Mouse (Mus musculus) forebrain, embryonic 15.5 days (tissue): ENCODE results near the gene Arnt2. TPM values are rescaled to one million over a fixed set of nuclear protein-coding genes. Genes with fewer than 3 reads are reported as not detected.

Experiments used
- ATAC-seq: fragments of 200-750 bp; cut with Nextera tagmentation; replicated peaks from 2 replicates; pipeline ENCODE4 v1.8.0; 2017; ENCODE audit warnings: mild to moderate bottlenecking, moderate TSS enrichment, moderate library complexity
- H3K27ac ChIP-seq: fragments of 300-500 bp; sonication (generic); replicated peaks from 2 replicates; pipeline ENCODE4 v1.5.1; 2015; ENCODE audit warnings: mild to moderate bottlenecking, inconsistent platforms
- H3K27me3 ChIP-seq: fragments of 300-500 bp; sonication (generic); 2 replicates; pipeline ENCODE4 v1.6.1; 2015; ENCODE audit warnings: inconsistent platforms
- H3K36me3 ChIP-seq: fragments of 300-500 bp; sonication (generic); 2 replicates; pipeline ENCODE4 v1.6.1; 2015; ENCODE audit warnings: mild to moderate bottlenecking, inconsistent platforms
- H3K4me1 ChIP-seq: fragments of 300-500 bp; sonication (generic); 2 replicates; pipeline ENCODE4 v1.6.1; 2015; ENCODE audit warnings: inconsistent platforms
- H3K4me2 ChIP-seq: fragments of 300-500 bp; sonication (generic); replicated peaks from 2 replicates; pipeline ENCODE4 v1.6.1; 2015; ENCODE audit warnings: mild to moderate bottlenecking, inconsistent platforms
- H3K4me3 ChIP-seq: fragments of 300-500 bp; sonication (generic); 2 replicates; pipeline ENCODE4 v1.5.1; 2015; ENCODE audit warnings: mild to moderate bottlenecking, inconsistent platforms
- H3K9ac ChIP-seq: fragments of 300-500 bp; sonication (generic); replicated peaks from 2 replicates; pipeline ENCODE4 v1.6.1; 2015; ENCODE audit warnings: mild to moderate bottlenecking, inconsistent platforms
- H3K9me3 ChIP-seq: fragments of 300-500 bp; sonication (generic); 2 replicates; pipeline ENCODE4 v1.6.1; 2016; ENCODE audit warnings: inconsistent platforms
- WGBS: fragments of 180-500 bp; shearing (Covaris S2); methylation state at CpG from one replicate; pipeline ENCODE4 v1.1.7; 2015; ENCODE audit warnings: mixed read lengths; 5-methylcytosine and 5-hydroxymethylcytosine counted together
- polyA plus RNA-seq: library from polyadenylated mRNA; unstranded; fragments of >200 nt; fragmentation: Nextera tagmentation; extraction: Ambion mirVana; gene quantifications from 2 replicates; pipeline ENCODE4 v1.2.1, GENCODE M21; 2015

Arnt2 gene
- polyA plus RNA-seq, 1 experiment from 2014 or later: 61.2 TPM

- no peaks in the 10 kb centered on the region for H3K27me3 ChIP-seq
- ATAC-seq: no peak
- H3K9me3 ChIP-seq: no peaks in the 10 kb centered on the region
- H3K9ac ChIP-seq: no peak overlapping the region
- WGBS: 69% methylated on average over 6 of the region's 6 CpGs
- H3K36me3 ChIP-seq: peaks cover 39% of the 10 kb centered on the region
- H3K27ac ChIP-seq: no peak overlapping the region
- H3K4me3 ChIP-seq: no peak overlapping the region
- no peak overlapping the region for H3K4me2 ChIP-seq
- H3K4me1 ChIP-seq: no peaks in the 10 kb centered on the region
These were observed 136.0 kb downstream of the Arnt2 start for GRCm38 (mm10) chr7:84273930-84274329.

- Histone ChIP-seq H3K4me1 (no peaks in the 10 kb centered on the region), H3K36me3 (peaks cover 44% of the 10 kb centered on the region), H3K9me3 (no peaks in the 10 kb centered on the region), H3K27ac (no peak overlapping the region), H3K4me2 (no peak overlapping the region), H3K9ac (no peak overlapping the region), H3K27me3 (no peaks in the 10 kb centered on the region), H3K4me3 (no peak overlapping the region)
- 31% methylated on average over 7 of the region's 7 CpGs for WGBS
- peak; percentile 78 for ATAC-seq
These were observed 137.7 kb downstream of the Arnt2 start for GRCm38 (mm10) chr7:84272206-84272818.

DNA sequence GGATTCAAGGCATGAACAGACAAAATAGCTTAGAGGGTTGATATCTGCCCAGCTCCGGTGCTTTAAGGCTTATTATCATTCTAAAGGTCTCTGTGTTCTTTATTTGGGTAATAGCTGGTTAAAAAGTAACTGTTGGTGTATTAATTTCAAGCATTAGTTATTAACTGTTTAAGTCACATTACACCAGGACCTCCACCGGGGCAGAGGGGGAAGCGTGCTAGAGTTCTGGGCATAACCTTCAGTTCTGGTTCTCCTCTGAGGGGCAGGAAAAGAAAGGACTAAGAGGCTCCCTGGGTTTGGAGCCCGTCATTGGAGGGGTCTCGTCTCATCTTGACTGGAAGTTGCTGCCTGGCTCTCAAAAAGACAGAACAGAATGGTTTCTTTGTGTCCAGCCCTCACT, 138.5 kb downstream of the Arnt2 start:
- H3K36me3 ChIP-seq: peaks cover 51% of the 10 kb centered on the region
- no peaks in the 10 kb centered on the region for H3K27me3 ChIP-seq
- no peak overlapping the region for H3K27ac ChIP-seq
- no peaks in the 10 kb centered on the region for H3K9me3 ChIP-seq
- 91% methylated on average over 5 of the region's 5 CpGs for WGBS
- H3K4me1 ChIP-seq: no peaks in the 10 kb centered on the region
- no peak overlapping the region for H3K4me2 ChIP-seq
- no peak overlapping the region for H3K4me3 ChIP-seq
- no peak for ATAC-seq
- no peak overlapping the region for H3K9ac ChIP-seq

DNA sequence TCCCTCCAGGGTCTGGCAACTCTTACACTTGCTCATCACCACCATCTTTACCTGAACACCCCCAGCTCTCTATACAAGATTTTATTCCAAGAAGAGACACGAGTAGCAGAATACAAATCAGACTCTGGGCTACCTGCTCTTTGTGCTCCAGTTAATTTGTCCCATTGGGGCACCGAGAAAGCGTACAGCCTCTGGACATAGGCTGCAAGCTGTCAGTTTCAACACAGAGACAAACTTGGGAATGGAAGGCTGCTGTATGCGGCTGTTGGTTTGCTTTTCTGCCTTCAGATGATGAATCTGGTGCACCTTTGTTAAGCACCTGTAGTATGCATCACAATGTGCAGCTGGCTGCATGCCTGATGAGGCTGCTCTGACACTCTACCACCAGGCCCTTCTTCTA, 146.5 kb downstream of the Arnt2 start:
- 89% methylated on average over 4 of the region's 4 CpGs for WGBS
- no peak overlapping the region for H3K27ac ChIP-seq
- no peak overlapping the region for H3K4me2 ChIP-seq
- no peak overlapping the region for H3K4me3 ChIP-seq
- no peaks in the 10 kb centered on the region for H3K27me3 ChIP-seq
- no peaks in the 10 kb centered on the region for H3K4me1 ChIP-seq
- ATAC-seq: no peak
- H3K9ac ChIP-seq: no peak overlapping the region
- H3K36me3 ChIP-seq: peaks cover 70% of the 10 kb centered on the region
- H3K9me3 ChIP-seq: no peaks in the 10 kb centered on the region

DNA sequence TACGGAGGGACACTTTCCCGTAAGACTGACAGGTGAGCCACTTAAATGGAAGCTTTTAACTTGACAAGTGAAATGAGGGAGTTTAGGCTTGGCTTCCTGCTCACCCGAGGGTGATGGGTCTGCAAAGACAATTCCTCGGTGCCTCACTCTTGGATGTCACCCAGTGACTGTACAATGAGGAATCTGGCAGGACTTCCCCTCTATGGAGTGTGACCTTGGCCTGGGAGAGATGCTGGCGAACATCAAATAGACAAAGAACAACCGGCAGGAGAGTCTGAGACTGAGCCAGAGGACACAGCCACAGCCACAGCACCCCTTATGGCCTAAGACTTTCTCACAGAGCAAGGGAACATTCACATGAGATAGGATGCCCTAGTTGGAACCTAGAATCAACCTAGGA, 148.6 kb downstream of the Arnt2 start:
- no peak overlapping the region for H3K4me3 ChIP-seq
- peaks cover 63% of the 10 kb centered on the region for H3K36me3 ChIP-seq
- 69% methylated on average over 6 of the region's 6 CpGs for WGBS
- no peaks in the 10 kb centered on the region for H3K27me3 ChIP-seq
- ATAC-seq: no peak
- H3K9me3 ChIP-seq: no peaks in the 10 kb centered on the region
- no peak overlapping the region for H3K4me2 ChIP-seq
- no peaks in the 10 kb centered on the region for H3K4me1 ChIP-seq
- no peak overlapping the region for H3K9ac ChIP-seq
- H3K27ac ChIP-seq: no peak overlapping the region

DNA sequence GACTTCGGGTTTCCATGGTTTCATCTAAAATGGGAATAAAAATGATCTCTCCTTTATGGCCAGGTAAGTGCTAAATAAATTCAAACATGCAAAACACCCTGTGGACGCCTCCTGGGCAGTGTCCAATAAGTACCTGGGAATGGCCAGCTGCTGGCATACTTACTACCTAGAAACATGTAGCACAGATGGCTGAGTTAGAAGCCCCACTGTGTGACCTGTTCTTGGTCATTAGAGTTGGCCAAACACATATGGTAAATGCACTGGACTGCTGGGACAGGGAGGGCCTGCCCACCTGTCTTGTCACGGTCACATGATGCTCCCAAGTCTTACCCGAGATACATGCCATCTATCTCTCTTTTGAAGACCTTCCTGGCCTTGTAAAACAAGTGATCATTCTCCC, 149.6 kb downstream of the Arnt2 start:
- H3K4me2 ChIP-seq: no peak overlapping the region
- no peak overlapping the region for H3K9ac ChIP-seq
- H3K36me3 ChIP-seq: peaks cover 58% of the 10 kb centered on the region
- no peak overlapping the region for H3K27ac ChIP-seq
- no peak overlapping the region for H3K4me3 ChIP-seq
- no peaks in the 10 kb centered on the region for H3K9me3 ChIP-seq
- 96% methylated on average over 4 of the region's 4 CpGs for WGBS
- H3K27me3 ChIP-seq: no peaks in the 10 kb centered on the region
- ATAC-seq: no peak
- no peaks in the 10 kb centered on the region for H3K4me1 ChIP-seq

- Histone ChIP-seq H3K4me1 (no peaks in the 10 kb centered on the region), H3K9me3 (no peaks in the 10 kb centered on the region), H3K36me3 (peaks cover 56% of the 10 kb centered on the region), H3K4me3 (no peak overlapping the region), H3K27me3 (no peaks in the 10 kb centered on the region), H3K9ac (no peak overlapping the region), H3K4me2 (no peak overlapping the region), H3K27ac (no peak overlapping the region)
- WGBS: 85% methylated on average over 4 of the region's 4 CpGs
- ATAC-seq: no peak
These were observed 150.5 kb downstream of the Arnt2 start for GRCm38 (mm10) chr7:84259309-84259985.

GRCm38 (mm10) chr7:84256661-84257060, 153.3 kb downstream of the Arnt2 start:
- Histone ChIP-seq H3K4me1 (no peaks in the 10 kb centered on the region), H3K27me3 (no peaks in the 10 kb centered on the region), H3K4me2 (no peak overlapping the region), H3K36me3 (peaks cover 51% of the 10 kb centered on the region), H3K4me3 (no peak overlapping the region), H3K27ac (no peak overlapping the region), H3K9ac (no peak overlapping the region), H3K9me3 (no peaks in the 10 kb centered on the region)
- 96% methylated on average over 3 of the region's 3 CpGs for WGBS
- ATAC-seq: no peak

DNA sequence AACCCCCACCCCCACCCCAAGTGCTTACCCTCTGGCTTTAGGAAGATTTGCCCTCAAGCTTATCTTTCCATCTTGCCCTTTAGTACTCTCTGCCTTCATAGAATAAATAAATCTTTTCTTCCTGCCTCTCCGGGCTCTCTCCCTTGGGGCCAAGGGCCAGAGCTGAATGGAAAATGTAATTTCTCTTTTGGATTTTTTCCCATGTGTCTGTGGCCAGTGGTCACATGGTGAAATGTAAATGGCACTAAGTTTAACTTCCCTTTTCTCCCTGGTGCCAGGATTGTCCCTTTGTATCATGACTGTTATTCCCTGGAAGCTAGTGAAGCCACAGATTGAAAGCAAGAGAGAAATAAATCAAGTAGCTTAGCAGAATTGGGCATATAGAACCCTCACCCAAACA, 153.7 kb downstream of the Arnt2 start:
- H3K9ac ChIP-seq: no peak overlapping the region
- no peak overlapping the region for H3K4me3 ChIP-seq
- no peaks in the 10 kb centered on the region for H3K4me1 ChIP-seq
- H3K27me3 ChIP-seq: no peaks in the 10 kb centered on the region
- peaks cover 52% of the 10 kb centered on the region for H3K36me3 ChIP-seq
- no peak overlapping the region for H3K27ac ChIP-seq
- 84% methylated on average over 1 of the region's 1 CpGs for WGBS
- H3K9me3 ChIP-seq: no peaks in the 10 kb centered on the region
- no peak overlapping the region for H3K4me2 ChIP-seq
- ATAC-seq: no peak

GRCm38 (mm10) chr7:84254916-84255315, 155.1 kb downstream of the Arnt2 start:
- peaks cover 56% of the 10 kb centered on the region; the same call in 1 of the 2 replicates for H3K36me3 ChIP-seq
- no peak for ATAC-seq

GRCm38 (mm10) chr7:84254311-84254710, 155.7 kb downstream of the Arnt2 start:
- H3K9me3 ChIP-seq: no peaks in the 10 kb centered on the region
- no peak overlapping the region for H3K4me2 ChIP-seq
- H3K27me3 ChIP-seq: no peaks in the 10 kb centered on the region
- no peak overlapping the region for H3K27ac ChIP-seq
- no peaks in the 10 kb centered on the region for H3K4me1 ChIP-seq
- no peak overlapping the region for H3K4me3 ChIP-seq
- no peak overlapping the region for H3K9ac ChIP-seq
- peaks cover 57% of the 10 kb centered on the region; the same call in 1 of the 2 replicates for H3K36me3 ChIP-seq
- 55% methylated on average over 3 of the region's 3 CpGs for whole genome bisulfite sequencing
- ATAC-seq: no peak

More at GRCm38 (mm10) chr7:84254916-84255315, 155.1 kb downstream of the Arnt2 start:
- WGBS: 81% methylated on average over 8 of the region's 8 CpGs
- no peaks in the 10 kb centered on the region for H3K9me3 ChIP-seq
- H3K27me3 ChIP-seq: no peaks in the 10 kb centered on the region
- H3K4me3 ChIP-seq: no peak overlapping the region
- H3K9ac ChIP-seq: no peak overlapping the region
- no peak overlapping the region for H3K4me2 ChIP-seq
- H3K27ac ChIP-seq: no peak overlapping the region
- H3K4me1 ChIP-seq: no peaks in the 10 kb centered on the region

- H3K36me3 ChIP-seq: peaks cover 49% of the 10 kb centered on the region; the same call in 1 of the 2 replicates
These were observed 158.3 kb downstream of the Arnt2 start for GRCm38 (mm10) chr7:84251667-84252066.

DNA sequence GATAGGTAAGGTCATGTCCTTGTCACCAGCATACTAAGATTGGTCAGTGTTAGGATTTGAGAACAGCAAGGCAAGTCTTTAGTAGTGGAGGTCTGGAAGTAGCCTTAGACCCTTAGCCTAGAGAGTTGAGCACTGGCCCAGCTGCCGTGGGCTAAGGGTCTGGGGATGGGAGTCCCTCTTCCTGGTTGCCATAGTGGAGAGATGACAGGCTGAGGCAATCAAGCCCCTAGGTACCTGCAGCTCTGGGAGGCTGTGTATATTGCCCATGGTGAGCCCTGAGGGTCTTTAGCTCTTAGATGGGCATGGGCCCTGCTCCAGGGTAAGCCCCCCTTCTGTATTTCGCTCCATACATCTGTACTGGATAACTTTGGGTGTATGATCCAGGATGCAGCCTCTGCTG, 159.2 kb downstream of the Arnt2 start:
- Histone ChIP-seq H3K36me3 (peaks cover 46% of the 10 kb centered on the region; the same call in 1 of the 2 replicates), H3K4me1 (no peaks in the 10 kb centered on the region)
- ATAC-seq: no peak

More at GRCm38 (mm10) chr7:84251667-84252066, 158.3 kb downstream of the Arnt2 start:
- no peak overlapping the region for H3K9ac ChIP-seq
- H3K4me1 ChIP-seq: no peaks in the 10 kb centered on the region
- no peak overlapping the region for H3K27ac ChIP-seq
- no peaks in the 10 kb centered on the region for H3K9me3 ChIP-seq
- WGBS: 96% methylated on average over 2 of the region's 2 CpGs
- no peak overlapping the region for H3K4me3 ChIP-seq
- no peaks in the 10 kb centered on the region for H3K27me3 ChIP-seq
- ATAC-seq: no peak
- H3K4me2 ChIP-seq: no peak overlapping the region

More for the DNA sequence above, 159.2 kb downstream of the Arnt2 start:
- no peaks in the 10 kb centered on the region for H3K9me3 ChIP-seq
- 98% methylated on average over 2 of the region's 2 CpGs for WGBS
- H3K4me3 ChIP-seq: no peak overlapping the region
- H3K4me2 ChIP-seq: no peak overlapping the region
- H3K27me3 ChIP-seq: no peaks in the 10 kb centered on the region
- no peak overlapping the region for H3K9ac ChIP-seq
- H3K27ac ChIP-seq: no peak overlapping the region
